Mouse (Mus musculus) activated CD4-positive, CD25-positive, alpha-beta regulatory T cell (primary cell): ENCODE results near the gene Ipo11. TPM values are rescaled to one million over a fixed set of nuclear protein-coding genes. Genes with fewer than 3 reads are reported as not detected.

Source experiments
- polyA plus RNA-seq, 2 experiments: library from polyadenylated mRNA; unstranded; fragments of 100-300 nt; shearing (Covaris generic); gene quantifications; one replicate each; pipeline ENCODE4 v1.2.1; 2017

The Ipo11 gene
- polyA plus RNA-seq, result 10 to 100 TPM; 21.3 to 30.9 TPM

DNA sequence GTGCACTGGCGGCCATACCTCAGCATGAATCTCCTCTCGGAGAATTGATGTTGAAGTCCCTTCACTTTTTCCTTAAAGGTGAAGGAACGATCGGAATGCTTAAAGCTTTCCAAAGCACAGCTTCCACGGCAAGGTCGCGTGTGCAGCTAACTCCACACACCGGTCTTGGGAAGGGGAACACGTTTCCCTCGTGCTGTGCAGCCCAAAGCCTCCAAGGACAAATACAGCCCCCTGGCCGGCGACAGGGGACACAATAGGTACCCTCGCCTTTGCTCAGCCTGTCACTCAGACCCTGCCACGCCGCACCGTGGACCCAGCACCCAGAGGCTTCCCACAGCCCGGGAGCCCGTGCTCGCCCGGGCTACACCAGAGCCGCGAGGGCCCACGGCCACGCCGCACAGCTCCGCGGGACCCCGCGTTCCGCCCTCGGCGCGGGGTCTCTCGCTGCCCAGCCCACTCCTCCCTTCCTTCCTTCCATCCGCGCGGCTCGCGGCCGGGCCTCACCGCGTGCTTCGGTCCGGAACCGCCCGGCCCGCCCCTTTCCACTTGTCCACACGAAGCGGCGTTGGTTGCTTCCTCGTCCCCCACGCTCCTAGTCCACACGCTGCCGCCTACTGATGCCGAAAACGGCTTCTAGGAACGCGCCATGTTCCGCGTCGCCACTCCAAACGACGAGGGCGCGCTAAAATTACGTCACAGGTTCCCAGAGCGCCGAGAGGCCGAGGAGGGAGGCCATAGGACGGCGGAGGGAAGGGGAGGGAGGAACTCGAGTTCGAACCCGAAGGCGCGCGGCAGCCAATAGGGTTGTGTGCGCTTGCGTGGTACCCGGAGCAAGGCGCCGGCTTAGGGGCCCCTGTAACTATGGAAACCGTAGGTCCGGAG is at the start of gene Ipo11:
Gene Ipo11, minus strand, starts transcription at position 703 of the 882 bp plus-strand sequence.

DNA sequence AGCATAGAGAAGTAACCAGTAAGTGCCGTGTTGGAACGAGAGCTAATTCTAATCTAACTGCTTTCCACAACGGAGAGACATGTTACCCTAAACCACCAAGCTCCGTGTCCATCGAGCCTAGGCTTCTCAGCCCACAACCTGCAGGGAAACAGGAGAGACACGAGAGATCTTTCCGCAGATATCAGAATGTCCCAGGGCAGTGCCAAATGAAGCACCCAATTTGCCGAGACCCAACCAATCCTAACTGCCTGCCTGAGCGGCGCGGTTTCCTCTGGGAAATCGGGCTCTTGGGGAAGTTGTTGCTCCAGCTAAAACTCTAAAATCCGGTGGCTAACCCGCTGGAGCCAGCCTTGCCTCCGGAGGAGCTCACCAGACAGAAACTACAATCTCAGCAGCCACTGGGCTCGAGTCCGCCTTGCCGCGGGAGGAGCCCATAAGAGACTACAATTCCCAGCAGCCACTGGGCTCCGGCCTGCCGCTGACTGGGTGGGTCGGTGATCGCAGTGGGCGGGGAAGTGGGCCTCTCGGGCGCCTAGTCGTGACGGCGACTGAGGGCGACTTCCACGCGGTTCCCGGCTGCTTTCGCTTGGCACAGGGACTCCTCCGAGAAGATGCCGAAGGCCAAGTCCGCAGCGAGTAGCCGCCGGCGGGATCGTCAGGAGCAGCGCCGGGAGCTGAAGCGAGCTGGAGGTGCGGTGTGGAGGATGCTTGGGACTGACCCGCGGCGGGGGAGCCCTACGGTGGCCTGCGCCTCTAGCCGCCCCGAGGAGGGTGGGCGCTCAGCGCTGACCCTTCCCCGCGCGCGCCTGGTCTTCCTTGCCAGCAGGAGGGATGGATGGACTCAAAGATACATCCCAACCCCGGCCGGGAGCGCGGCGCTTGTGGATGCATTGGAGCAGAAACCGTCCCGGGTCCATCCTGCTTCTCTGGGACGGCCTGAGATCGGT is 10.1 kb upstream of the Ipo11 start, which contains the start of gene Dimt1:
Gene Dimt1, plus strand, starts transcription at position 534 of the 947 bp plus-strand sequence.

Other genes with a start within 250 kb of the Ipo11 start
- 10 to 100 TPM; 21.3 to 30.9 TPM for gene Dimt1, start 10.2 kb upstream of the Ipo11 start, polyA plus RNA-seq
- 10 to 100 TPM in 1 of 2 experiments, 1 to 10 TPM in 1; 5.7 to 12.5 TPM for gene Kif2a, start 85.2 kb upstream of the Ipo11 start, polyA plus RNA-seq